Mouse (Mus musculus): ENCODE results near the gene Cdh4. TPM values are rescaled to one million over a fixed set of nuclear protein-coding genes. Genes with fewer than 3 reads are reported as not detected.

The Cdh4 gene
- polyA plus RNA-seq, 1 experiment, result not detected

GRCm38 (mm10) chr2:179694936-179695335 lies 252.7 kb downstream of the Cdh4 start:
- H3K79me2 ChIP-seq (ENCODE audit: control insufficient read depth, insufficient read depth), result no peaks in the 10 kb centered on the region
- H3ac ChIP-seq (ENCODE audit: control insufficient read depth, insufficient read length), result no peak overlapping the region
- H3K36me3 ChIP-seq (ENCODE audit: control insufficient read depth, insufficient read depth), result no peaks in the 10 kb centered on the region
- H3K4me2 ChIP-seq (ENCODE audit: low read depth), result no peak overlapping the region
- H3K27me3 ChIP-seq (ENCODE audit: control insufficient read depth, insufficient read depth, insufficient read length), result no peaks in the 10 kb centered on the region
- H3K4me3 ChIP-seq, result no peak overlapping the region
- TF ChIP-seq MYOG (IDR thresholded peaks at IDR 0.05; ENCODE audit: control insufficient read depth in 1 of 3, insufficient read depth in 1 of 3, insufficient read length in 2 of 3, low read depth in 2 of 3), result no peak
- TF ChIP-seq POLR2A (IDR thresholded peaks at IDR 0.05; ENCODE audit: insufficient read length, low read depth), result no peak
- TF ChIP-seq SRF (IDR thresholded peaks at IDR 0.05; ENCODE audit: control insufficient read depth, insufficient read length, low read depth), result no peak
- TF ChIP-seq USF1 (IDR thresholded peaks at IDR 0.05; ENCODE audit: low read depth), result no peak
- TF ChIP-seq TCF12 (IDR thresholded peaks at IDR 0.05; ENCODE audit: insufficient read depth, poor library complexity, severe bottlenecking), result no peak
- TF ChIP-seq E2F4 (IDR thresholded peaks at IDR 0.05; ENCODE audit: insufficient read depth), result no peak
- TF ChIP-seq REST (IDR thresholded peaks at IDR 0.05; ENCODE audit: insufficient read depth, insufficient read length), result no peak
- TF ChIP-seq CEBPB (IDR thresholded peaks at IDR 0.05; ENCODE audit: insufficient read depth, poor library complexity, severe bottlenecking), result no peak

GRCm38 (mm10) chr2:179697601-179698000 lies 255.4 kb downstream of the Cdh4 start:
- Histone ChIP-seq H3K4me2 (ENCODE audit: low read depth) (no peak overlapping the region), H3K79me2 (ENCODE audit: control insufficient read depth, insufficient read depth) (no peaks in the 10 kb centered on the region), H3K27me3 (ENCODE audit: control insufficient read depth, insufficient read depth, insufficient read length) (no peaks in the 10 kb centered on the region), H3K36me3 (ENCODE audit: control insufficient read depth, insufficient read depth) (no peaks in the 10 kb centered on the region), H3ac (ENCODE audit: control insufficient read depth, insufficient read length) (no peak overlapping the region), H3K4me3 (no peak overlapping the region)
- TF ChIP-seq REST (IDR thresholded peaks at IDR 0.05; ENCODE audit: insufficient read depth, insufficient read length), result no peak
- TF ChIP-seq TCF12 (IDR thresholded peaks at IDR 0.05; ENCODE audit: insufficient read depth, poor library complexity, severe bottlenecking), result no peak
- TF ChIP-seq POLR2AphosphoS2 (IDR thresholded peaks at IDR 0.05; ENCODE audit: insufficient read length, low read depth), result no peak
- no peak for TF ChIP-seq TCF3 (IDR thresholded peaks at IDR 0.05; ENCODE audit: insufficient read length, low read depth)
- TF ChIP-seq E2F4 (IDR thresholded peaks at IDR 0.05; ENCODE audit: insufficient read depth), result no peak
- TF ChIP-seq USF1 (IDR thresholded peaks at IDR 0.05; ENCODE audit: low read depth), result no peak
- TF ChIP-seq MYOG (IDR thresholded peaks at IDR 0.05; ENCODE audit: control insufficient read depth in 1 of 3, insufficient read depth in 1 of 3, insufficient read length in 2 of 3, low read depth in 2 of 3), result no peak
- no peak for TF ChIP-seq MAX (IDR thresholded peaks at IDR 0.05; ENCODE audit: low read depth)
- TF ChIP-seq SRF (IDR thresholded peaks at IDR 0.05; ENCODE audit: control insufficient read depth, insufficient read length, low read depth), result no peak
- no peak for TF ChIP-seq POLR2A (IDR thresholded peaks at IDR 0.05; ENCODE audit: insufficient read length, low read depth)
- no peak for TF ChIP-seq CEBPB (IDR thresholded peaks at IDR 0.05; ENCODE audit: insufficient read depth, poor library complexity, severe bottlenecking)

- no peaks in the 10 kb centered on the region for H3K79me2 ChIP-seq (ENCODE audit: control insufficient read depth, insufficient read depth)
- H3K36me3 ChIP-seq (ENCODE audit: control insufficient read depth, insufficient read depth), result no peaks in the 10 kb centered on the region
- no peaks in the 10 kb centered on the region for H3K27me3 ChIP-seq (ENCODE audit: control insufficient read depth, insufficient read depth, insufficient read length)
- TF ChIP-seq REST (IDR thresholded peaks at IDR 0.05; ENCODE audit: insufficient read depth, insufficient read length), result peak; percentile 49
- no peak for TF ChIP-seq USF1 (IDR thresholded peaks at IDR 0.05; ENCODE audit: low read depth)
- no peak for TF ChIP-seq POLR2AphosphoS2 (IDR thresholded peaks at IDR 0.05; ENCODE audit: insufficient read length, low read depth)
- no peak for TF ChIP-seq TCF12 (IDR thresholded peaks at IDR 0.05; ENCODE audit: insufficient read depth, poor library complexity, severe bottlenecking)
- no peak overlapping the region for H3K4me3 ChIP-seq
- H3K4me2 ChIP-seq (ENCODE audit: low read depth), result no peak overlapping the region
- no peak overlapping the region for H3ac ChIP-seq (ENCODE audit: control insufficient read depth, insufficient read length)
Observed at GRCm38 (mm10) chr2:179698196-179698985, 256.2 kb downstream of the Cdh4 start.

- Histone ChIP-seq H3K27me3 (ENCODE audit: control insufficient read depth, insufficient read depth, insufficient read length) (no peaks in the 10 kb centered on the region), H3K36me3 (ENCODE audit: control insufficient read depth, insufficient read depth) (no peaks in the 10 kb centered on the region), H3K4me3 (no peak overlapping the region), H3K79me2 (ENCODE audit: control insufficient read depth, insufficient read depth) (no peaks in the 10 kb centered on the region), H3ac (ENCODE audit: control insufficient read depth, insufficient read length) (no peak overlapping the region), H3K4me2 (ENCODE audit: low read depth) (no peak overlapping the region)
- TF ChIP-seq MYOD1 (IDR thresholded peaks at IDR 0.05; ENCODE audit: control insufficient read depth in 1 of 3, insufficient read length in 2 of 3, low read depth in 2 of 3) (no peak), POLR2A (IDR thresholded peaks at IDR 0.05; ENCODE audit: insufficient read length, low read depth) (no peak)
Observed at GRCm38 (mm10) chr2:179705043-179705442, 262.8 kb downstream of the Cdh4 start.

- Histone ChIP-seq H3K36me3 (ENCODE audit: control insufficient read depth, insufficient read depth) (no peaks in the 10 kb centered on the region), H3K27me3 (ENCODE audit: control insufficient read depth, insufficient read depth, insufficient read length) (no peaks in the 10 kb centered on the region), H3ac (ENCODE audit: control insufficient read depth, insufficient read length) (no peak overlapping the region), H3K79me2 (ENCODE audit: control insufficient read depth, insufficient read depth) (no peaks in the 10 kb centered on the region), H3K4me3 (no peak overlapping the region), H3K4me2 (ENCODE audit: low read depth) (no peak overlapping the region)
- TF ChIP-seq SRF (IDR thresholded peaks at IDR 0.05; ENCODE audit: control insufficient read depth, insufficient read length, low read depth) (no peak), REST (IDR thresholded peaks at IDR 0.05; ENCODE audit: insufficient read depth, insufficient read length) (no peak), TCF3 (IDR thresholded peaks at IDR 0.05; ENCODE audit: insufficient read length, low read depth) (no peak), POLR2AphosphoS2 (IDR thresholded peaks at IDR 0.05; ENCODE audit: insufficient read length, low read depth) (no peak), USF1 (IDR thresholded peaks at IDR 0.05; ENCODE audit: low read depth) (no peak), MAX (IDR thresholded peaks at IDR 0.05; ENCODE audit: low read depth) (no peak), CEBPB (IDR thresholded peaks at IDR 0.05; ENCODE audit: insufficient read depth, poor library complexity, severe bottlenecking) (no peak), MYOG (IDR thresholded peaks at IDR 0.05; ENCODE audit: control insufficient read depth in 1 of 3, insufficient read depth in 1 of 3, insufficient read length in 2 of 3, low read depth in 2 of 3) (no peak), E2F4 (IDR thresholded peaks at IDR 0.05; ENCODE audit: insufficient read depth) (no peak), TCF12 (IDR thresholded peaks at IDR 0.05; ENCODE audit: insufficient read depth, poor library complexity, severe bottlenecking) (no peak), MYOD1 (IDR thresholded peaks at IDR 0.05; ENCODE audit: control insufficient read depth in 1 of 3, insufficient read length in 2 of 3, low read depth in 2 of 3) (no peak)
Observed at GRCm38 (mm10) chr2:179705461-179705860, 263.2 kb downstream of the Cdh4 start.

All from myocyte (in vitro differentiated cells).